Mouse (Mus musculus): ENCODE results near the gene Serpina3m.

DNA sequence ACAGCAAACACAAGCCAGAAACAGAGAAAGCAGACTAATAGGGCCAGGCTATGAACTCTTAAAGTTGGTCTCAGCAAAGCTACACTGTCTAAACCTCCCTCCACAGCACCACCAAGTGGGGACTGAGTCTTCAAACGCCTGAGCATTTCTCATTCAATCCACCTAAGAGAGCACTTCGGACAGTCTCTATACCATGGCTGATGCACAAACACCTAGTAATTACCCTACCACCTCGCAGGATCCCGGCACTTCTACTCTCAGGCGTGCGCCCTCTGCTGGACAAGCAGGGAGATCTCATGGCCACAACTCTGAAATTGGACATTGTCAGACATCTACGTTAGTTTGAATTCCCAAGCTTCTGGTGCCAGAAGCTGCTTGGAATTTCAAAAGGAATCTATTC lies 88.6 kb downstream of the Serpina3m start:
- TF ChIP-seq POLR2A (IDR thresholded peaks at IDR 0.05; ENCODE audit: control insufficient read depth, extremely low read depth, insufficient read depth, low read length, poor library complexity) (no peak), CTCF (IDR thresholded peaks at IDR 0.05; ENCODE audit: borderline replicate concordance, control insufficient read depth, extremely low read depth, insufficient read depth, low read length, poor library complexity) (peak; percentile 62; the same call in 1 of the 2 replicates)

Data from thymus, adult 2 months (tissue).